Mouse (Mus musculus) spleen, adult 2 months (tissue): ENCODE data around the gene AC124108.1.

Experiments used
- CTCF ChIP-seq: fragments of 200-500 bp; IDR thresholded peaks from 2 replicates; pipeline ENCODE4 v1.5.1; 2011; ENCODE audit warnings: mild to moderate bottlenecking, inconsistent platforms; ENCODE audit not compliant: insufficient read depth, insufficient read length, insufficient replicate concordance; ENCODE audit errors: extremely low read depth
- POLR2A ChIP-seq: fragments of 200-500 bp; IDR thresholded peaks from 2 replicates; pipeline ENCODE4 v1.6.1; 2011; ENCODE audit warnings: low read depth, low read length, inconsistent platforms

DNA sequence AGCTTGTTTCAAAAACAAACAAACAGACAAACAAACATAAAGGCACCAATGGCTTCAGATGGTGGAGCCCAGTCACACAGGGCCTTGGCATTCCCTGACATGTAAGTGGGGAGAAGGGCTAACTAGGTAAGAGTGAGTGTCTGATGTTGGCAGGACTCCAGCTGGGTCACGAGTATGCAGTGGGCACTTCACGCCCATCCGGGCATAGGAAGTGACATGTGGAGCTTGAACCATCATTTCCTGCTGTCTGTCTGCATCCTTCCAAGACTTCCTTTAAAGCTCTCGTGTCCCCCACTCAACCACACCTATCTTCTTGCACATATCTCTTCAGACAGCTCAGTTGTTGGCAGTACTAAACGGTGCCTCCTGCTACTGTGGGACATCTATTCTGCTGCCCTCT, 48.2 kb upstream of the AC124108.1 start:
- no peak for TF ChIP-seq CTCF
- TF ChIP-seq POLR2A: no peak
